Mouse (Mus musculus) stomach, postnatal 0 days (tissue): ENCODE results near the gene Cbx2. TPM values are rescaled to one million over a fixed set of nuclear protein-coding genes. Genes with fewer than 3 reads are reported as not detected.

Experiments
- ATAC-seq: fragments of 200-750 bp; cut with Nextera tagmentation; 2 replicates; pipeline ENCODE4 v1.8.0; 2017; ENCODE audit not compliant: low FRiP score, low TSS enrichment
- DNase-seq: peaks from one replicate; pipeline ENCODE4 v3.0.0-alpha.2; 2016; ENCODE audit warnings: low spot score
- H3K27ac ChIP-seq: fragments of 300-500 bp; sonication (generic); replicated peaks from 2 replicates; pipeline ENCODE4 v1.5.1; 2014; ENCODE audit warnings: mild to moderate bottlenecking, control low read depth
- H3K27me3 ChIP-seq: fragments of 300-500 bp; sonication (generic); 2 replicates; pipeline ENCODE4 v1.6.1; 2014; ENCODE audit warnings: low read length; ENCODE audit not compliant: control insufficient read depth, insufficient read depth
- H3K36me3 ChIP-seq: fragments of 300-500 bp; sonication (generic); 2 replicates; pipeline ENCODE4 v1.6.1; 2014; ENCODE audit warnings: low read length, mixed read lengths; ENCODE audit not compliant: control insufficient read depth, insufficient read depth
- H3K4me1 ChIP-seq: fragments of 300-500 bp; sonication (generic); replicated peaks from 2 replicates; pipeline ENCODE4 v1.6.1; 2014; ENCODE audit warnings: antibody characterized with exemption; ENCODE audit not compliant: control insufficient read depth, insufficient read depth
- H3K4me2 ChIP-seq: fragments of 300-500 bp; sonication (generic); replicated peaks from 2 replicates; pipeline ENCODE4 v1.6.1; 2014; ENCODE audit warnings: low read depth, mild to moderate bottlenecking, control low read depth, moderate library complexity
- H3K4me3 ChIP-seq: fragments of 300-500 bp; sonication (generic); 2 replicates; pipeline ENCODE4 v1.5.1; 2014; ENCODE audit warnings: low read depth, low read length, control low read depth
- H3K9ac ChIP-seq: fragments of 300-500 bp; sonication (generic); 2 replicates; pipeline ENCODE4 v1.6.1; 2014; ENCODE audit warnings: mild to moderate bottlenecking, low read length, control low read depth, mixed read lengths
- H3K9me3 ChIP-seq: fragments of 300-500 bp; sonication (generic); 2 replicates; pipeline ENCODE4 v1.6.1; 2016; ENCODE audit warnings: low read length; ENCODE audit not compliant: control insufficient read depth
- CTCF ChIP-seq: IDR thresholded peaks from 2 replicates; pipeline ENCODE4 v1.5.1; 2016; ENCODE audit warnings: antibody characterized with exemption, low read depth, mild to moderate bottlenecking, moderate library complexity
- EP300 ChIP-seq: optimal IDR thresholded peaks from 2 replicates; pipeline ENCODE3; 2016; ENCODE audit warnings: antibody characterized with exemption
- WGBS: fragments of 180-500 bp; shearing (Covaris S2); extraction: QIAGEN DNeasy Blood & Tissue Kit; methylation state at CpG from one replicate; pipeline ENCODE4 v1.1.7; 2014; 5-methylcytosine and 5-hydroxymethylcytosine counted together
- polyA plus RNA-seq: library from polyadenylated mRNA; unstranded; fragments of >200 nt; fragmentation: Nextera tagmentation; extraction: Ambion mirVana; gene quantifications from 2 replicates; pipeline ENCODE4 v1.2.1, GENCODE M21; 2015

The Cbx2 gene
- polyA plus RNA-seq, 1 experiment from 2014 or later = 5.3 TPM

GRCm38 (mm10) chr11:119040600-119041324, 18.0 kb downstream of the Cbx2 start, which contains the start of gene Cbx8:
Cbx8 (minus strand) TSS chr11:119040969.
- Histone ChIP-seq H3K36me3 (0 out of 2 replicates have a peak, but pooled peaks cover 2% of the 10 kb centered on the region), H3K9ac (peak within 1 kb of the TSS; percentile 73), H3K27ac (peak within 1 kb of the TSS; percentile 75; the same call in 1 of the 2 replicates), H3K27me3 (peaks cover 27% of the 10 kb centered on the region; the same call in 1 of the 2 replicates), H3K4me3 (peak within 1 kb of the TSS; percentile 63), H3K4me2 (peak within 1 kb of the TSS; percentile 99), H3K4me1 (peaks cover 3% of the 10 kb centered on the region), H3K9me3 (no peaks in the 10 kb centered on the region)
- ATAC-seq (peak; percentile 95), DNase-seq (peak; percentile 100)
- WGBS = 0% methylated on average over 59 of the region's 63 CpGs
- TF ChIP-seq EP300 (no peak), CTCF (no peak)

GRCm38 (mm10) chr11:119041325-119041716, 18.6 kb downstream of the Cbx2 start:
- peak overlapping the region; percentile 99 for H3K4me2 ChIP-seq
- under 1% methylated on average over 30 of the region's 31 CpGs for WGBS
- TF ChIP-seq EP300 = no peak
- no peak for TF ChIP-seq CTCF
- H3K9me3 ChIP-seq = no peaks in the 10 kb centered on the region
- ATAC-seq (peak; percentile 41), DNase-seq (no peak)
- H3K9ac ChIP-seq = peak overlapping the region; percentile 48
- peaks cover 4% of the 10 kb centered on the region for H3K4me1 ChIP-seq
- 0 out of 2 replicates have a peak, but pooled peaks cover 2% of the 10 kb centered on the region for H3K36me3 ChIP-seq
- no peak overlapping the region for H3K27ac ChIP-seq
- H3K27me3 ChIP-seq = peaks cover 30% of the 10 kb centered on the region; the same call in 1 of the 2 replicates
- H3K4me3 ChIP-seq = peak overlapping the region; percentile 63

GRCm38 (mm10) chr11:119041750-119042465, 19.1 kb downstream of the Cbx2 start:
- Histone ChIP-seq H3K4me1 (peaks cover 4% of the 10 kb centered on the region), H3K27me3 (peaks cover 30% of the 10 kb centered on the region; the same call in 1 of the 2 replicates)
- 2% methylated on average over 29 of the region's 31 CpGs for WGBS

GRCm38 (mm10) chr11:119042466-119043272, 19.9 kb downstream of the Cbx2 start:
- H3K9me3 ChIP-seq = no peaks in the 10 kb centered on the region
- H3K36me3 ChIP-seq = 0 out of 2 replicates have a peak, but pooled peaks cover 2% of the 10 kb centered on the region
- no peak for TF ChIP-seq CTCF
- TF ChIP-seq EP300 = no peak
- WGBS = 3% methylated on average over 52 of the region's 52 CpGs
- ATAC-seq (no peak), DNase-seq (no peak)
- H3K27me3 ChIP-seq = peaks cover 30% of the 10 kb centered on the region; the same call in 1 of the 2 replicates
- H3K4me2 ChIP-seq = no peak overlapping the region
- peak overlapping the region; percentile 63 for H3K4me3 ChIP-seq
- H3K4me1 ChIP-seq = peaks cover 2% of the 10 kb centered on the region; the same call in 1 of the 2 replicates
- H3K9ac ChIP-seq = no peak overlapping the region
- no peak overlapping the region for H3K27ac ChIP-seq

More at GRCm38 (mm10) chr11:119041750-119042465, 19.1 kb downstream of the Cbx2 start:
- Histone ChIP-seq H3K36me3 (0 out of 2 replicates have a peak, but pooled peaks cover 2% of the 10 kb centered on the region), H3K9ac (no peak overlapping the region; the same call in 1 of the 2 replicates), H3K4me3 (peak overlapping the region; percentile 63), H3K4me2 (peak overlapping the region; percentile 99), H3K27ac (no peak overlapping the region), H3K9me3 (no peaks in the 10 kb centered on the region)
- ATAC-seq (no peak; the same call in 1 of the 2 replicates), DNase-seq (no peak)
- TF ChIP-seq EP300 (no peak), CTCF (no peak)

GRCm38 (mm10) chr11:119043273-119043540, 20.4 kb downstream of the Cbx2 start:
- H3K36me3 ChIP-seq = 0 out of 2 replicates have a peak, but pooled peaks cover 2% of the 10 kb centered on the region
- no peak overlapping the region for H3K4me2 ChIP-seq
- DNase-seq = no peak
- H3K9ac ChIP-seq = no peak overlapping the region
- H3K4me3 ChIP-seq = no peak overlapping the region
- 20% methylated on average over 4 of the region's 4 CpGs for WGBS
- no peak for ATAC-seq
- no peaks in the 10 kb centered on the region for H3K9me3 ChIP-seq
- peaks cover 2% of the 10 kb centered on the region; the same call in 1 of the 2 replicates for H3K4me1 ChIP-seq
- no peak for TF ChIP-seq EP300
- no peak overlapping the region for H3K27ac ChIP-seq
- peaks cover 30% of the 10 kb centered on the region; the same call in 1 of the 2 replicates for H3K27me3 ChIP-seq
